Mouse (Mus musculus) neural tube, embryonic 12.5 days (tissue): ENCODE results near the gene Rabgap1l. TPM values are rescaled to one million over a fixed set of nuclear protein-coding genes. Genes with fewer than 3 reads are reported as not detected.

Experiments used
- ATAC-seq: fragments of 200-750 bp; cut with Nextera tagmentation; 2 replicates; pipeline ENCODE4 v1.8.0; 2017; ENCODE audit warnings: low read depth, mild to moderate bottlenecking, moderate TSS enrichment, moderate library complexity; ENCODE audit not compliant: low FRiP score
- H3K27ac ChIP-seq: fragments of 300-500 bp; sonication (generic); 2 replicates; pipeline ENCODE4 v1.5.1; 2016
- H3K27me3 ChIP-seq: fragments of 300-500 bp; sonication (generic); replicated peaks from 2 replicates; pipeline ENCODE4 v1.6.1; 2016; ENCODE audit warnings: mild to moderate bottlenecking
- H3K36me3 ChIP-seq: fragments of 300-500 bp; sonication (generic); 2 replicates; pipeline ENCODE4 v1.6.1; 2016; ENCODE audit warnings: mild to moderate bottlenecking
- H3K4me1 ChIP-seq: fragments of 300-500 bp; sonication (generic); 2 replicates; pipeline ENCODE4 v1.6.1; 2016
- H3K4me2 ChIP-seq: fragments of 300-500 bp; sonication (generic); replicated peaks from 2 replicates; pipeline ENCODE4 v1.6.1; 2016; ENCODE audit warnings: mild to moderate bottlenecking
- H3K4me3 ChIP-seq: fragments of 300-500 bp; sonication (generic); 2 replicates; pipeline ENCODE4 v1.5.1; 2016
- H3K9ac ChIP-seq: fragments of 300-500 bp; sonication (generic); 2 replicates; pipeline ENCODE4 v1.6.1; 2016; ENCODE audit warnings: mild to moderate bottlenecking
- H3K9me3 ChIP-seq: fragments of 300-500 bp; sonication (generic); 2 replicates; pipeline ENCODE4 v1.6.1; 2016; ENCODE audit warnings: mild to moderate bottlenecking
- WGBS: fragments of 180-500 bp; shearing (Covaris S2); methylation state at CpG from one replicate; pipeline ENCODE4 v1.1.7; 2016; 5-methylcytosine and 5-hydroxymethylcytosine counted together
- polyA plus RNA-seq: library from polyadenylated mRNA; unstranded; fragments of >200 nt; fragmentation: Nextera tagmentation; extraction: Ambion mirVana; gene quantifications from 2 replicates; pipeline ENCODE4 v1.2.1, GENCODE M21; 2016

Rabgap1l gene
- polyA plus RNA-seq, 1 experiment from 2014 or later, result 16.2 TPM

DNA sequence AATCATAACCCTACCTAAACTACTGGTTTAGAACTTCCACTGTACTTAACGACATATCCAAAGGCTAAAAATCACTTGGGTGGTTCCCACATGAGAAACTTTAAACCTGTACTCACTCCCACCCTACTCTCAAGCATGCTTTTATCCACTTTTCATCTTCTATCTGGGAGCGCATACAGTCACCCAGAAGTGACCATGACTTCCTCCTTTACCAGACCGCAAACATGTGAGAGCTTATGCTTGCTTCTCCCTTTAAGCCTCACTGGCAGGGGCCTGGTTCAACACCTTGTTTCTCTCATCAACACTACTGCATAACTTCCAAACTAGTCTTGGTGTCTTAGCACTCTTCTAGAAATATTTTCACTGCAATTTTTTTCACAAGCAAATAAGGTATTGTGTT is 524.7 kb downstream of the Rabgap1l start:
- 93% methylated on average over 3 of the region's 3 CpGs for WGBS
- Histone ChIP-seq H3K4me3 (no peak overlapping the region), H3K27me3 (no peaks in the 10 kb centered on the region), H3K4me2 (no peak overlapping the region), H3K27ac (no peak overlapping the region), H3K4me1 (no peaks in the 10 kb centered on the region), H3K36me3 (no peaks in the 10 kb centered on the region), H3K9ac (no peak overlapping the region), H3K9me3 (no peaks in the 10 kb centered on the region)
- ATAC-seq, result no peak

DNA sequence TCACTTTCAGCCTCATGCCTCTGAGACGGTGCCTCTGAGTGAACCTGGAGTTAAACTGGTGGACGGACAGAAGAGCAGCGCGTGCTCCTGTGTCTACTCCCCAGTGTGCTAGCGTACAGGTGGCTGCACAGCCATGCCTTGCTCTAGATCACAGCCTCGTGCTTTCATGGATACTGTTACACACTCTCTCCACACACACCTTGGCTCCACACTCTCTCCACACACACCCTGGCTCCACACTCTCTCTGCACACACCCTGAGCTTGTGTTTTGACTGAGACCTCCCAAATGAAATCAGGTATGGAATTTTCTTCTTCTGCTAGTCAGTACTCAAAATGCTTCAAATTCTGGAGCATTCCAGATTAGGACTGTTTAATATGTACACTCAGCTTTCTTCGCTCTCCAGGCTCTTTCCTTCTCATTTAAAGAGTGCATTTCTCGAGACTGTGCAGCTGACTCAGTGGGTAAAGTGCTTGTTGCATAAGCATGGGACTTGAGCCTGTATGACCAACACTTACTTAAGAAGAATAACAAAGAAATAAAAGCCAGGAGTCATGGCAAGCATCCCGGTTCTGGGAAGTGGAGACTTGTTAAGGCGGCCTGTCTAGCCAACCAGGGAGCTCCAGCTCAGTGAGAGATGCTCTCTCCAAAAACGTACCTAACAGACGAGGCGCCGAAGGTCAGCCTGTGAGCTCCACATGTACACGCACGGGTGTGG is 529.2 kb downstream of the Rabgap1l start:
- 91% methylated on average over 16 of the region's 16 CpGs for WGBS
- no peak overlapping the region for H3K4me3 ChIP-seq
- no peaks in the 10 kb centered on the region for H3K27me3 ChIP-seq
- no peak overlapping the region for H3K4me2 ChIP-seq
- no peaks in the 10 kb centered on the region for H3K36me3 ChIP-seq
- H3K9me3 ChIP-seq, result no peaks in the 10 kb centered on the region
- no peak overlapping the region for H3K27ac ChIP-seq
- no peaks in the 10 kb centered on the region for H3K4me1 ChIP-seq
- ATAC-seq, result no peak
- no peak overlapping the region for H3K9ac ChIP-seq

DNA sequence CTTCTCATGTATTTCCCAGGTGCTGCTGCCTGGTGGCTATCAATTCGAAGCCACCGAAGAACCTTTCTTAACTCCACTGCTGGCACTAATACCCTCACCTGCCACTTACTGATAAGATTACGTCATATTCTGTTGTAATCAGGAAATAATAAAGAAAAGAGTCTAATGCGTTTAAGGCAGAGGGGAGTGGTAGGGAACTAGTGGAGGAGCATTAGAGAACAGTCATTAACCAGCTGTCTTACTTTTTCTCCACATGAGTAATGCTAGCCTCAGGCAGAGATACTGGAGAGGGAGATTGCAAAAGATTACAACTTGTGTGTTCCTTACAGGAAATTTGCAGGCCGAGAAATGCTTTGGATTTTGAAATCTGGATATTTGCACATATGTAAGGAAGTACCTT is 530.0 kb downstream of the Rabgap1l start:
- Histone ChIP-seq H3K27ac (no peak overlapping the region), H3K4me1 (no peaks in the 10 kb centered on the region), H3K9ac (no peak overlapping the region), H3K4me3 (no peak overlapping the region), H3K9me3 (no peaks in the 10 kb centered on the region), H3K27me3 (no peaks in the 10 kb centered on the region), H3K4me2 (no peak overlapping the region), H3K36me3 (no peaks in the 10 kb centered on the region)
- ATAC-seq, result no peak
- 85% methylated on average over 5 of the region's 5 CpGs for WGBS

DNA sequence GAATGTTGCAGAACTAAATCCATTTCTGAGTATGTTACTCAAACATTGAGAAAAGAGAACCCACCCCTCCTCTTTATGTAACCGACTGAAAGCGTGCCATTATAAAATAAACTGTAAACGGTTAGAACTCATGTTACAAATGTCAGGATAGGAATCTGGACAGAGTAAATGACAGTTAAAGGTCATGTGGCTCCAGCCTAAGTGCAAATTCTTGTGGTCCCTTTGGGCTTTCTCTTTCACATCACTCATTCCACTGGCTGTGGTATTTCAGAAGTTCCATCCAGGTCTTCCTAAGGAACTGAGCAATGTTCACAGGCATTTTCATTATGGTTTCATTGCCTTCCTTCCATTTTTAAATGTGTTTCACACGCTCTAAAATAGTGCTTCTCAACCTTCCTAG is 530.6 kb downstream of the Rabgap1l start:
- no peak overlapping the region for H3K4me3 ChIP-seq
- H3K4me1 ChIP-seq, result no peaks in the 10 kb centered on the region
- no peaks in the 10 kb centered on the region for H3K9me3 ChIP-seq
- no peak for ATAC-seq
- H3K27me3 ChIP-seq, result no peaks in the 10 kb centered on the region
- H3K4me2 ChIP-seq, result no peak overlapping the region
- H3K9ac ChIP-seq, result no peak overlapping the region
- no peaks in the 10 kb centered on the region for H3K36me3 ChIP-seq
- WGBS, result 88% methylated on average over 4 of the region's 4 CpGs
- no peak overlapping the region for H3K27ac ChIP-seq

DNA sequence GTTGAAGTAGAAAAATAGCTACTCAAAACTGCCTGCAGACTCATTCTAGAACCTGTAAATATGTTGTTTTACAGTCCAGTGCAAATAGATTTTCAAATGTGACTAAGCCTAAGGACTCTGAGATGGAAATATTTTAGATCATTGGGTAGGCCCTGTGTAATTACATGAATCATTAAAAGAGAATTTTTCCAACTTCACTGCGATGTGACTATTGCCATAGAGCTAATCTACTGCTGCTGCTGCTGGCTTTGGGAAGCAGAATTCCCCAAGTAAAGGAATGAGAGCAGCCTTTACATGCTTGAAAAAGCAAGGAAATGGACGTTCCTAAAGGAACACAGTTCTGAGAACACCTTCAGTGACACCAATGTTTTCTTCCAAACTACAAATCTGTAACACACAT is 531.2 kb downstream of the Rabgap1l start:
- H3K27me3 ChIP-seq, result no peaks in the 10 kb centered on the region
- H3K4me2 ChIP-seq, result no peak overlapping the region
- H3K4me3 ChIP-seq, result no peak overlapping the region
- H3K27ac ChIP-seq, result no peak overlapping the region
- H3K9ac ChIP-seq, result no peak overlapping the region
- 83% methylated on average over 2 of the region's 2 CpGs for WGBS
- H3K9me3 ChIP-seq, result no peaks in the 10 kb centered on the region
- no peaks in the 10 kb centered on the region for H3K4me1 ChIP-seq
- H3K36me3 ChIP-seq, result no peaks in the 10 kb centered on the region
- ATAC-seq, result no peak

DNA sequence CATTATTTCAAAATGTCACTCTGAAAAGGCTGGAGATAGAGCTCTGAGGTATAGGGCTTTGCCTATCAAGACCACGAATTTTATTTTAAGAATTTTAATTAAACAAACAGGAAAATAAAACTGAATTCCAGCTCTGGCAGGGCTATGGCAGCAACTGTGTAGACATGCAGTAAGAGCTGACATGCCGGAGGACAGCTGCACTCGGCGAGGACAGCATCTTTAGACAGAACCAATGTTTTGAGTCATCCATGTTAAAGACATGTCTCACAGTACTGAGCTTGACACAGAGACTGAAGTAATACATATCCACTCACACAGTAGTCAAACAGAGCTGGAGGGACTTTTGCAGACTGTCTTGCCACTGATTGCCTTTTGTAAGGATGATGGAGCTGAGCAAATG is 532.4 kb downstream of the Rabgap1l start:
- 89% methylated on average over 4 of the region's 4 CpGs for WGBS
- Histone ChIP-seq H3K4me2 (no peak overlapping the region), H3K27me3 (no peaks in the 10 kb centered on the region), H3K36me3 (no peaks in the 10 kb centered on the region), H3K4me1 (no peaks in the 10 kb centered on the region), H3K9me3 (no peaks in the 10 kb centered on the region), H3K4me3 (no peak overlapping the region), H3K9ac (no peak overlapping the region), H3K27ac (no peak overlapping the region)
- no peak for ATAC-seq

DNA sequence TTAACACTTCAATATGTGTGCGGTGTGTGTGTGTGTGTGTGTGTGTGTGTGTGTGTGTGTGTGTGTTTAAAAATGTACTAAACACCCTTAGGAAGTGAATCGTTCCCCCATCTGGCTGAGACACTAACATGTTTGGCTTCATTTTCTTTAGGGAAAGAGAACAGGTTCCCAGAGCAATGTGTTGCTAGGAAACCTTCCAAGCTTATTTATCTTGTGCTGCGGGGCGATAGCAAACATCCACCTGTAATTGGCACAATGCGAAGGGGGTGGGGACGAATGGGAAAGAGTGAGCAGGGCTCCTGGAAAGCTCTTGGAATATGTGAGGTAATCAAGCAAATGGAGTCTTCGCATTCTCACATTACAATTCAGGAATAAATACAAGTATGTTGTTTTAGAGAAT is 533.1 kb downstream of the Rabgap1l start:
- 67% methylated on average over 7 of the region's 7 CpGs for WGBS
- Histone ChIP-seq H3K36me3 (no peaks in the 10 kb centered on the region), H3K27ac (no peak overlapping the region), H3K9ac (no peak overlapping the region), H3K4me2 (no peak overlapping the region), H3K4me3 (no peak overlapping the region), H3K4me1 (no peaks in the 10 kb centered on the region), H3K27me3 (no peaks in the 10 kb centered on the region), H3K9me3 (no peaks in the 10 kb centered on the region)
- no peak for ATAC-seq

DNA sequence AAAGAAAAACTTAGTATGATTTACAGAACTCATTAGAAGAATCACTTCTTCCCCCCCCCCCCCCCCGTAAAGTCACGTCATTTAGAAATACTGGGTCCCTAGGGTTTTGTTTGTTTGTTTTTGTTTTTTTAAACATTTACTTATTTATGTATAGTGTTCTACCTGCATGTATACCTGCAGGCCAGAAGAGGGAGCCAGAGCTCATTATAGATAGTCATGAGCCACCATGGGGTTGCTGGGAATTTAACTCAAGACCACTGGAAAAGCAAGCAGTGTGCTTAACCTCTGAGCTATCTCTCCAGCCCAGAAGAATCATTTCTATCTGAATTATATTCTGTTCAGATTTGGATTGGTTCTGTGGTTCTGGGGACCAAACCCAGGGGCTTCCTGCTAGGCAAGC is 539.9 kb downstream of the Rabgap1l start:
- H3K4me1 ChIP-seq, result no peaks in the 10 kb centered on the region
- ATAC-seq, result no peak
- no peak overlapping the region for H3K27ac ChIP-seq
- no peak overlapping the region for H3K4me3 ChIP-seq
- no peaks in the 10 kb centered on the region for H3K9me3 ChIP-seq
- H3K9ac ChIP-seq, result no peak overlapping the region
- no peak overlapping the region for H3K4me2 ChIP-seq
- WGBS, result 95% methylated on average over 2 of the region's 2 CpGs
- no peaks in the 10 kb centered on the region for H3K36me3 ChIP-seq
- H3K27me3 ChIP-seq, result no peaks in the 10 kb centered on the region

DNA sequence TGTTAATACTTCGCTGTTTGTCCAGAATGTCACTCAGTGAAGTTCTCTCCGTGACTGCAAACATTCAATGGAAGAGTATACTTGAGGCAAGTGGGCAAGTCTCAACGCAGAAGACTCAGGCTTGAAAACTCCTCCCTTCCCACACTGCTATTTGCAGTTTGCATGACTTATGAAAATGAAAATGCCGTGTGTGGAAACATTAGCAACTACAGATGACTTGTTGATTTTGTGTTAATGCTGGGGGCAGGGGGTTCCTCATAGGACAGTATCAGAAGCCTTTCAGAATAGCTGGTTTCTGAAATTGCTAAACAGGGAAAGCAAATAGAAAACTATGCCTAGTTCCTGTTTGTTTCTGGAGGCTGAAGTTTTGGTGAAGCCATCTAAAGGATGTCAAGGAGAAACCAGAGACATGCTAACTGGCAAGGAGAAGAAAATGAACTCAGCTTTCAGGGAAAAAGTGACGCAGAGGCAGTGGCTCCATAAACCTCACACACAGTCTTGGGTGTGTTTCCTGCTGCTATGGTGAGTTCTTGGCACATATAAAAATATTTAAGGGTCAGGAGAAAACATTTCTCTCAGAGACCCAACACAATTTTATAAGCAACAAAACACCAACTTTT is 541.5 kb downstream of the Rabgap1l start:
- Histone ChIP-seq H3K27me3 (no peaks in the 10 kb centered on the region), H3K4me3 (no peak overlapping the region), H3K9me3 (no peaks in the 10 kb centered on the region), H3K27ac (no peak overlapping the region), H3K4me2 (no peak overlapping the region), H3K36me3 (no peaks in the 10 kb centered on the region), H3K4me1 (no peaks in the 10 kb centered on the region), H3K9ac (no peak overlapping the region)
- ATAC-seq, result no peak
- 86% methylated on average over 5 of the region's 5 CpGs for WGBS

DNA sequence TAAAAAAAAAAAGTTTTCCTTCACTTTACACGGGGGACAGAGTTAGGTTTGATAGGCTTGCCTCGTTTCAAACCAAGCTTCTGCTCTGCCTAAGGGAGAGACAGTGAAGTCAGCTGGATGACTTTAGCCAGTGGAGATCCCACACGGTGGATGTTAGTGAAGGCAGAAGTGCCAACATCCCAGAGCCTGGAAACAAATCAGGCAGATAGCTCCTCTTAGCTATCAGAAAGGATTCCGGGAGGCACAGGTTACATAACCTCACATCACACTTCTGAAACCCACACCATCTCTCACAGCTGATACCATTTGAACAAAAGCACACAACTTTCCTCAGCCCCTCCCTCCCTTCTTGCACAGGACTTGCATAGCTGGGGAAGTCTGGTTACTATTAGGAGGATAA is 542.2 kb downstream of the Rabgap1l start:
- Histone ChIP-seq H3K36me3 (no peaks in the 10 kb centered on the region), H3K9ac (no peak overlapping the region), H3K27me3 (no peaks in the 10 kb centered on the region), H3K9me3 (no peaks in the 10 kb centered on the region), H3K4me3 (no peak overlapping the region), H3K4me1 (no peaks in the 10 kb centered on the region), H3K4me2 (no peak overlapping the region), H3K27ac (no peak overlapping the region)
- WGBS, result 79% methylated on average over 4 of the region's 4 CpGs
- no peak for ATAC-seq

DNA sequence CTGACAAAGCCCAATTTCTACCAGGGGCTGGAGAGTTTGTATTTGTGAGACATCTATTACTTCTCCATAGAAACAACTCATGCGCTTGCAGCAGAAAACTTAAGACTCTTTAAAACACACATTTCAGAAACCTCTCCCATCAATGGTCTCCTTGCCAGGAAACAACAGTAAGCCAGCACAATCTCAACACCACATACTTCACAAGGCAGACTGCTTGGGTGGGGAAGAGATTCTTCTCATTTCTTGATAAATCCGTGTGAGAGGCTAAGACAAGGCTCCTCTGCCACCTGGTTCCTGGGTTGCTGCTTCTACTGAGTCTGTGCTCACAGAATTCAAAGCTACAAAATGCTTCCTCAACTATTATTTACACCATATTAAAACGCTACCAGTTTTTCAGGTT is 543.2 kb downstream of the Rabgap1l start:
- Histone ChIP-seq H3K4me2 (no peak overlapping the region), H3K4me3 (no peak overlapping the region), H3K27ac (no peak overlapping the region), H3K4me1 (no peaks in the 10 kb centered on the region), H3K27me3 (no peaks in the 10 kb centered on the region), H3K9me3 (no peaks in the 10 kb centered on the region), H3K9ac (no peak overlapping the region), H3K36me3 (no peaks in the 10 kb centered on the region)
- no peak for ATAC-seq
- WGBS, result 80% methylated on average over 3 of the region's 3 CpGs

DNA sequence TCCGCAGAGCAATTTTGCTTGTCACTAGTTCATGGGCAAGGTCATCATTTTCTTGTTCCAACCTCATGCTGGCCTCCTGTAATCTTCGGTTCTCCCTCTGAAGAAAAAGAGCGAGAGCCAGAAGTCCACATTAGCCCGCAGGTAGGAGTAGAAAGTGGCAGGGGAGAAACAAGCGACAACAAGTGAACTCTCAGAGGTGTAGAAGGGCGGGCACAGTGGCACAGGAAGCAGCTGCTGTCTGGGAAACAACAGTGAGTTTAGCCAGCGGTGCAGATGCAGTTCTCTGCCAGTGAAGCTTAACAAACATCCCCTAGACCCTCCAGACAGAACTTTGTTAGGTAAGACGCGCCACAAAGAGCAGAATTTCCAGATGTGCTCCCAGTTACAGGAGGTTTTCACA is 545.5 kb downstream of the Rabgap1l start:
- 85% methylated on average over 9 of the region's 9 CpGs for WGBS
- Histone ChIP-seq H3K4me3 (no peak overlapping the region), H3K9me3 (no peaks in the 10 kb centered on the region), H3K27ac (no peak overlapping the region), H3K4me1 (no peaks in the 10 kb centered on the region), H3K4me2 (no peak overlapping the region), H3K27me3 (no peaks in the 10 kb centered on the region), H3K9ac (no peak overlapping the region), H3K36me3 (no peaks in the 10 kb centered on the region)
- no peak for ATAC-seq

DNA sequence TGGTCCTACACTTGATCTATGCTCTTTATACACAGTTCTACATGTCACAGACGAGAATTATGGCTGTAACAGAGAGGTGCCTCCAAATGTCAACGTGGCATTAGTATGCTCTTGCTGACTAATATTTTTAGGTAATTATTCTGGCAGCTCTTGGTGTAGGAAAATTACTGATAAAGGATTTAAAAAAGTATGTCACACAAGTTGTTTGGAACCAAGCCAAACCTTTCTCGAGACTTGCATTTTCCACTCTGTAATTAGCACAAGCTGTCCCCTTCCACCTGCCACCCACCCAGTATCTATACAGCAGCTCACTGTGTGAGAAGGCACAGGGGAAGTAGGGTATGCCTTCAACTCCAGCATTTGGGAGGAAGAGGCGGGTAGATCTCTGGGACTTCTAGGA is 546.2 kb downstream of the Rabgap1l start:
- WGBS, result 84% methylated on average over 4 of the region's 4 CpGs
- no peaks in the 10 kb centered on the region for H3K36me3 ChIP-seq
- ATAC-seq, result no peak
- H3K9me3 ChIP-seq, result no peaks in the 10 kb centered on the region
- no peak overlapping the region for H3K4me3 ChIP-seq
- H3K27ac ChIP-seq, result no peak overlapping the region
- H3K4me1 ChIP-seq, result no peaks in the 10 kb centered on the region
- H3K27me3 ChIP-seq, result no peaks in the 10 kb centered on the region
- no peak overlapping the region for H3K9ac ChIP-seq
- H3K4me2 ChIP-seq, result no peak overlapping the region
